Mouse (Mus musculus) heart, postnatal 0 days (tissue): ENCODE measurements around the gene Cers6. TPM values are rescaled to one million over a fixed set of nuclear protein-coding genes. Genes with fewer than 3 reads are reported as not detected.

Experiments used
- ATAC-seq: fragments of 200-750 bp; cut with Nextera tagmentation; 2 replicates; pipeline ENCODE4 v1.8.0; 2017; ENCODE audit warnings: low read depth, moderate number of reproducible peaks, moderate library complexity; ENCODE audit not compliant: insufficient read depth
- DNase-seq: peaks from one replicate; pipeline ENCODE4 v3.0.0-alpha.2; 2016; ENCODE audit warnings: low spot score
- H3K27ac ChIP-seq: fragments of 300-500 bp; sonication (generic); 2 replicates; pipeline ENCODE4 v1.5.1; 2014; ENCODE audit warnings: low read depth, mild to moderate bottlenecking
- H3K27me3 ChIP-seq: fragments of 300-500 bp; sonication (generic); 2 replicates; pipeline ENCODE4 v1.6.1; 2014; ENCODE audit warnings: low read length, mixed read lengths; ENCODE audit not compliant: control insufficient read depth, insufficient read depth
- H3K36me3 ChIP-seq: fragments of 300-500 bp; sonication (generic); replicated peaks from 2 replicates; pipeline ENCODE4 v1.6.1; 2014; ENCODE audit warnings: low read length, mixed read lengths; ENCODE audit not compliant: control insufficient read depth, insufficient read depth
- H3K4me1 ChIP-seq: fragments of 300-500 bp; sonication (generic); 2 replicates; pipeline ENCODE4 v1.6.1; 2014; ENCODE audit warnings: antibody characterized with exemption; ENCODE audit not compliant: control insufficient read depth, insufficient read depth
- H3K4me2 ChIP-seq: fragments of 300-500 bp; sonication (generic); 2 replicates; pipeline ENCODE4 v1.6.1; 2014; ENCODE audit warnings: low read depth, mild to moderate bottlenecking, low read length, moderate library complexity
- H3K4me3 ChIP-seq: fragments of 300-500 bp; sonication (generic); 2 replicates; pipeline ENCODE4 v1.5.1; 2014; ENCODE audit warnings: low read depth, low read length
- H3K9ac ChIP-seq: fragments of 300-500 bp; sonication (generic); replicated peaks from 2 replicates; pipeline ENCODE4 v1.6.1; 2014; ENCODE audit warnings: low read depth, low read length, mixed read lengths
- H3K9me3 ChIP-seq: fragments of 300-500 bp; sonication (generic); replicated peaks from 2 replicates; pipeline ENCODE4 v1.6.1; 2016; ENCODE audit warnings: low read length; ENCODE audit not compliant: control insufficient read depth
- CTCF ChIP-seq: IDR thresholded peaks from 2 replicates; pipeline ENCODE4 v1.5.1; 2016; ENCODE audit warnings: antibody characterized with exemption, control low read depth, low read depth
- EP300 ChIP-seq: IDR thresholded peaks from 2 replicates; pipeline ENCODE4 v1.6.1; 2016; ENCODE audit warnings: antibody characterized with exemption, low read depth
- WGBS: fragments of 180-500 bp; shearing (Covaris S2); extraction: QIAGEN DNeasy Blood & Tissue Kit; methylation state at CpG from one replicate; pipeline ENCODE4 v1.1.7; 2014; 5-methylcytosine and 5-hydroxymethylcytosine counted together
- polyA plus RNA-seq: library from polyadenylated mRNA; unstranded; fragments of >200 nt; fragmentation: Nextera tagmentation; extraction: Ambion mirVana; gene quantifications from 2 replicates; pipeline ENCODE4 v1.2.1, GENCODE M21; 2015
- total RNA-seq: library from RNA; depleted of rRNA; stranded (reverse); fragments of >200 nt; gene quantifications from 2 replicates; pipeline ENCODE4 v1.2.3, GENCODE M21; 2014; ENCODE audit warnings: low replicate concordance

Gene Cers6
- total and polyA plus RNA-seq, 2 experiments from 2014 or later = 8.5 to 36.0 TPM

DNA sequence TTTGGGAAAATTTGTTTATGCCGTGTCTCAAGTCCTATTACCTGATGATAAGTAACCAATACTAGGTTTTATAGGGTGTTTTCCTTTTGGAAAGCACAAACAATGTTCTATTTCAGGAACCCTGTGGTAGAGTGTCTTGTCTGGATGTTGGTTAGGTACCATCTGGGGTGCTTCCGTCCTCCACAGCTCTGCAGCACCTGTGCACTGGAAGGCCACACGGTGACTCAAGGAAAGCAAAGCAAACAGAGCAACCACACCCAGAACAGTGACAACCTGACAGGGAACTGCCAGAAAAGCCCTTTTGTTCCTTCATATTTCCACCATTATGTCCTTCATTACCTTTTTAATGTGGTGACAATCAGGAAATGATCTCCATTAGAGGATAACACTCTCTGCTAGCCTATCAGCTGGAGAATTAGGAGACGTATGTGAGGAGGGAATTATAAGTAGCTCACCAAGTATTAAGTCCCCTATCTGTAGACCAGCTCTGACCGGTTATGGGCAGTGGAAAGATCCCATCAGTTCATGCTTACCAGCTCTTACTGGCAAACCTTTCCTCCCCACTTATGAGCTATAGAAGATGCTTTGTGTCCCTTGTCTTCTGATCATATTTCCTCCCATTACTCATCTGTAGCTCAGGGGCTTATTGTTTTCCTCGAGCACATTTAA lies 158.7 kb downstream of the Cers6 start:
- H3K9me3 ChIP-seq = no peaks in the 10 kb centered on the region
- WGBS = 70% methylated on average over 6 of the region's 6 CpGs
- H3K27ac ChIP-seq = no peak overlapping the region
- no peak overlapping the region for H3K4me3 ChIP-seq
- ATAC-seq (no peak), DNase-seq (no peak)
- H3K36me3 ChIP-seq = no peaks in the 10 kb centered on the region
- no peak overlapping the region for H3K4me2 ChIP-seq
- no peak for TF ChIP-seq CTCF
- no peak for TF ChIP-seq EP300
- H3K4me1 ChIP-seq = peaks cover 10% of the 10 kb centered on the region; the same call in 1 of the 2 replicates
- no peak overlapping the region for H3K9ac ChIP-seq
- H3K27me3 ChIP-seq = no peaks in the 10 kb centered on the region

DNA sequence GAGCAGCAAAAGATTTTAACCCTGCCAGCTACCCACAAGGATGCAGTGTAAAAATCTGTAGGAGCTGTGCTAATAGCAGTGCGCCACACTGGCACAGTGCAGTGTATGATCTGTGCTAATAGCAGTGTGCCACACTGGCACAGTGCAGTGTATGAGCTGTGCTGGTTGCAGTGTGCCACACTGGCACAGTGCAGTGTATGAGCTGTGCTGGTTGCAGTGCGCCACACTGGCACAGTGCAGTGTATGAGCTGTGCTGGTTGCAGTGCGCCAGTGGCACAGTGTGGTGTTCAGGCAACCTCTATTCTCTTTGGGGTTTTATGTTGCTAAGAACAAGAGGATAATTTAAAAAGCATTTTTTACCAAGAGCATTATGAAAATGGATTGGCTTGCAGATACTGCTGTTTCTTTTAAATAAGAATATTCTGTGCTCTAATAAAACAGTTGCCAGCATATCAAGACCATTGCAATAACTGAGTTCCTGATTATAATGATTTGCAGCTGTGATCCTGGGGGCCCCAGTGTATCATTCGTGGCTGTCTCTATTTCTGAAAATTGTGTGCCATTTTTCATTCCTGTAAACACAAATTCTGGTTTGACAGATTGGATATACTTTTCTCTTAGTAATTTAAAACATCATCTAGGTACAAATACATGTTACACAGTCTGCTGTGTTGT lies 159.5 kb downstream of the Cers6 start:
- TF ChIP-seq EP300 (no peak), CTCF (no peak)
- Histone ChIP-seq H3K4me2 (no peak overlapping the region), H3K4me3 (no peak overlapping the region), H3K9ac (no peak overlapping the region), H3K27ac (no peak overlapping the region), H3K36me3 (no peaks in the 10 kb centered on the region), H3K27me3 (no peaks in the 10 kb centered on the region), H3K4me1 (peaks cover 8% of the 10 kb centered on the region; the same call in 1 of the 2 replicates), H3K9me3 (no peaks in the 10 kb centered on the region)
- WGBS = 92% methylated on average over 4 of the region's 4 CpGs
- DNase-seq (no peak), ATAC-seq (no peak)

DNA sequence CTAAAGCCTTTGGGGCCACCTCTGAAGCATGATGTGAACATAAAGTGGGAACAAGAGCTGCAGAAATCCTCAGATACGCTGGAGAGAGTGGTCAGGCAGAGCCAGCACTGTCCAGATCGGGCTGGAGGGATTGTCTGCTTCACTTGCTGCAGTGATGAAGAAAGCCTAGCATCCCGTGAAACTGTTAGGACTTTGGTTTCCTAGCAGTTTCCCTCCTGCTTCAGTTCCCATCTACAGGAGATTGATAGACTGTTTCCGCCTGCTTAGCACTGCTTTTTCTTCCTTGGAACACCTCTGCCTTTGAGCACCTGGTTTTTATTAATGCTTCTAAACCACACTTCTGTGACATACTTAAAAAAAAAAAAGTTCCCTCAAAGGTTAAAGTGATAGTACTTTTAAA lies 160.3 kb downstream of the Cers6 start:
- Histone ChIP-seq H3K27ac (no peak overlapping the region), H3K4me3 (no peak overlapping the region), H3K9me3 (no peaks in the 10 kb centered on the region), H3K27me3 (no peaks in the 10 kb centered on the region), H3K4me2 (no peak overlapping the region), H3K9ac (no peak overlapping the region), H3K36me3 (no peaks in the 10 kb centered on the region), H3K4me1 (0 out of 2 replicates have a peak, but pooled peaks cover under 1% of the 10 kb centered on the region)
- DNase-seq (no peak), ATAC-seq (no peak)
- TF ChIP-seq CTCF (no peak), EP300 (no peak)
- WGBS = 50% methylated on average over 4 of the region's 4 CpGs

DNA sequence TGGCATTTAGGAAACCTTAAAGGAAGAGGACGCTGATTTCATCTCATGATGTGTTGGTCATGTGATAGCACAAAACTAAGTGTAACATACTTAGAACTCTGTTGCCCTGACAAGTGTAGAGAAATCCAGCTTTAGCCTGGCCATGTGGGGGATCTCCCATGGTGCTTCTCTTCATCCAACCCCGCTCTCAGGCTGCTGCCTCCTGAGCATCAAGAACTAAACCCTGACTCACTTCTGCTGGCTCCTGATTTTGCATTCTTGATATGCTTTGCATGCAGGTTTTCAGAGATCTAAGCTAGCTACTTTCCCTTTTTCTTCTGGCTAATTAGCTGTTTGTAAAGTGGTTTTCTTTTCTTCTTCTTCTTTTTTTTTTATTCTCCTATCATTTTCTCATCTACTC lies 163.6 kb downstream of the Cers6 start:
- Histone ChIP-seq H3K27me3 (no peaks in the 10 kb centered on the region), H3K4me3 (no peak overlapping the region), H3K4me2 (no peak overlapping the region), H3K4me1 (no peaks in the 10 kb centered on the region), H3K9me3 (no peaks in the 10 kb centered on the region), H3K36me3 (no peaks in the 10 kb centered on the region), H3K27ac (no peak overlapping the region), H3K9ac (no peak overlapping the region)
- DNase-seq (no peak), ATAC-seq (no peak)
- WGBS = 83% methylated on average over 2 of the region's 2 CpGs
- TF ChIP-seq EP300 = no peak
- TF ChIP-seq CTCF = no peak

DNA sequence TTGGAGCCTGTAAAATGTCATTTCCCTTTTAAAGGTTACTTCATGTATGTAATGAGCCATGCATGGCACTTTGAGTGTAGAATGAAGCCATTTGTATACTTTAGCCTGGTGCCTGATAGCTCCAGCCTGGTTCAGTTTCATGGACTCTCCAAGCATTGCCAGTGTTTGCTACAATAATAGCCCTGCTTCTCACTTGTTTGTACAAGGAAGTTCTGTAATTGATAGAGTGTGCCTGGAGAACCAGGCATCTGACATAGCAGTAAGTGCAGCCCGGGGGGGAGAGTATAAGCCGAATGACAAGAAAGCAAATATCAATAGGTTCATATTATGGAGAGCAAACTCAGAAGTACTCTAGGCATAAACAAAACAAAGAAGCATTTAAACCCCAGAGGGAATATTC lies 171.3 kb downstream of the Cers6 start:
- DNase-seq = no peak
- 55% methylated on average over 2 of the region's 2 CpGs for WGBS

More for the DNA sequence above, 171.3 kb downstream of the Cers6 start:
- Histone ChIP-seq H3K9ac (no peak overlapping the region), H3K27ac (no peak overlapping the region), H3K4me2 (no peak overlapping the region), H3K4me1 (no peaks in the 10 kb centered on the region), H3K4me3 (no peak overlapping the region), H3K27me3 (no peaks in the 10 kb centered on the region), H3K9me3 (no peaks in the 10 kb centered on the region), H3K36me3 (no peaks in the 10 kb centered on the region)
- TF ChIP-seq EP300 (no peak), CTCF (no peak)
- no peak for ATAC-seq
